Mouse (Mus musculus) liver, embryonic 16.5 days (tissue): ENCODE measurements around the gene 1700018F24Rik. TPM values are rescaled to one million over a fixed set of nuclear protein-coding genes. Genes with fewer than 3 reads are reported as not detected.
"Not testable (repeated sequence)": the region's sequence is repeated elsewhere in the genome, so short reads cannot be mapped to it uniquely, and the experiment has no call there.

ENCODE experiments used
- ATAC-seq: fragments of 200-750 bp; cut with Nextera tagmentation; 2 replicates; pipeline ENCODE4 v1.8.0; 2017; ENCODE audit warnings: low read depth, mild to moderate bottlenecking, moderate number of reproducible peaks, moderate library complexity
- H3K27ac ChIP-seq: fragments of 300-500 bp; sonication (generic); 2 replicates; pipeline ENCODE4 v1.5.1; 2014; ENCODE audit warnings: mild to moderate bottlenecking, low read length
- H3K27me3 ChIP-seq: fragments of 300-500 bp; sonication (generic); 2 replicates; pipeline ENCODE4 v1.6.1; 2014; ENCODE audit warnings: low read depth, low read length, mixed read lengths; ENCODE audit not compliant: control insufficient read depth, insufficient read depth
- H3K36me3 ChIP-seq: fragments of 300-500 bp; sonication (generic); 2 replicates; pipeline ENCODE4 v1.6.1; 2014; ENCODE audit warnings: mild to moderate bottlenecking; ENCODE audit not compliant: control insufficient read depth, insufficient read depth
- H3K4me1 ChIP-seq: fragments of 300-500 bp; sonication (generic); 2 replicates; pipeline ENCODE4 v1.6.1; 2014; ENCODE audit warnings: low read depth, low read length, mixed read lengths; ENCODE audit not compliant: control insufficient read depth
- H3K4me2 ChIP-seq: fragments of 300-500 bp; sonication (generic); 2 replicates; pipeline ENCODE4 v1.6.1; 2014; ENCODE audit warnings: low read depth, low read length, mixed read lengths
- H3K4me3 ChIP-seq: fragments of 300-500 bp; sonication (generic); 2 replicates; pipeline ENCODE4 v1.5.1; 2014; ENCODE audit warnings: low read depth, mild to moderate bottlenecking, low read length
- H3K9ac ChIP-seq: fragments of 300-500 bp; sonication (generic); 2 replicates; pipeline ENCODE4 v1.6.1; 2014; ENCODE audit warnings: low read depth, low read length
- H3K9me3 ChIP-seq: fragments of 300-500 bp; sonication (generic); replicated peaks from 2 replicates; pipeline ENCODE4 v1.6.1; 2016; ENCODE audit warnings: low read length; ENCODE audit not compliant: control insufficient read depth
- WGBS: fragments of 180-500 bp; shearing (Covaris S2); extraction: QIAGEN DNeasy Blood & Tissue Kit; methylation state at CpG from one replicate; pipeline ENCODE4 v1.1.7; 2014; ENCODE audit not compliant: insufficient replicate concordance; 5-methylcytosine and 5-hydroxymethylcytosine counted together
- polyA plus RNA-seq: library from polyadenylated mRNA; unstranded; fragments of >200 nt; fragmentation: Nextera tagmentation; extraction: Ambion mirVana; gene quantifications from 2 replicates; pipeline ENCODE4 v1.2.1, GENCODE M21; 2015

The 1700018F24Rik gene
- polyA plus RNA-seq, 1 experiment from 2014 or later = not detected

GRCm38 (mm10) chr5:145020712-145021111 is 22.1 kb upstream of the 1700018F24Rik start:
- H3K27me3 ChIP-seq, H3K4me3 ChIP-seq, H3K9ac ChIP-seq, H3K9me3 ChIP-seq, H3K27ac ChIP-seq, H3K4me1 ChIP-seq, H3K36me3 ChIP-seq, H3K4me2 ChIP-seq, ATAC-seq: not testable (repeated sequence)
- WGBS = 26% methylated on average over 1 of the region's 1 CpGs

DNA sequence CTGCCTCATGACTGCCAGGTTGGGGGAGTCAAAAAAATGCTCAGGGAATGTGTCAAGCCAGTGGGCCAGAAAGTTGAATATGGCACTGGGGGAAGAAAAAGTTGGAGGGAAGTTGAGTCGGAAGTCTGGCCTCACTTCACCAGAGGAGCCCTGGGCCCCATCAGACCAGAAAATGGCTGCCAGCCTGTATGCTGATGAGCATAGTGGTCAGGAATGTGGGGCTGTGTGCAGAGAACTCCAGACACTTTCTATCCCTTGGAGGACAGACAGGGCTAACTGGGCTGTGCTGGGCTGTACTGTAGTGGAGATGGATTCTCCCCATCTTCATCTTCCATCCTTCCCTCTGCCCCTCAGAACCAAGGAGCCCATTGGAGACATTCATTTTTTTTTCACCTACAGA is 12.3 kb upstream of the 1700018F24Rik start:
- not testable (repeated sequence) for ATAC-seq, H3K27me3 ChIP-seq, H3K27ac ChIP-seq, H3K36me3 ChIP-seq, H3K4me3 ChIP-seq, H3K9ac ChIP-seq, H3K9me3 ChIP-seq, H3K4me1 ChIP-seq, H3K4me2 ChIP-seq
- WGBS = 67% methylated on average over 1 of the region's 1 CpGs

DNA sequence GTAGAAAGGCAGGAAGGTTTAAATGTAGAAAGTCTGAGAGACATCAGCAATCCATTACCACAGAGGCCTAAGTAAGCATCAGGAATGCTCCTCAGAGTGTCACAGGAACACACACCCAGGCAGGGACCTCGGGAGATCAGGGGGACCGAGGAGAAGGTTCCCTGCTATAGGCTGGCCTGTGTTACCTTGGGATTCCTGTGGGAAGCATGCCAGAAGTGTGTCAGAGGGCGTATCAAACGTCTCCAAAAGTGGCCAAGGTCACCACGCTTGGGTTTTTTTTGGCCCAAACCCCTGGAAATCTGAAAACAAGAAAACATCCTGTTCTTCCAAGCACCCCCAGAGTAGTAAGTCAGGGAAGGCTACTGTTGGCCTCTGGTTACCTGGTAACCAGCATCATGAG is 10.4 kb upstream of the 1700018F24Rik start, which contains the start of gene Gm4871:
Gene Gm4871, minus strand, starts transcription at position 364 of the 400 bp plus-strand sequence.
- H3K9me3 ChIP-seq, H3K27me3 ChIP-seq, H3K4me1 ChIP-seq, H3K27ac ChIP-seq, H3K36me3 ChIP-seq, H3K4me3 ChIP-seq, H3K9ac ChIP-seq, H3K4me2 ChIP-seq, ATAC-seq: not testable (repeated sequence)
- 43% methylated on average over 5 of the region's 5 CpGs for WGBS

DNA sequence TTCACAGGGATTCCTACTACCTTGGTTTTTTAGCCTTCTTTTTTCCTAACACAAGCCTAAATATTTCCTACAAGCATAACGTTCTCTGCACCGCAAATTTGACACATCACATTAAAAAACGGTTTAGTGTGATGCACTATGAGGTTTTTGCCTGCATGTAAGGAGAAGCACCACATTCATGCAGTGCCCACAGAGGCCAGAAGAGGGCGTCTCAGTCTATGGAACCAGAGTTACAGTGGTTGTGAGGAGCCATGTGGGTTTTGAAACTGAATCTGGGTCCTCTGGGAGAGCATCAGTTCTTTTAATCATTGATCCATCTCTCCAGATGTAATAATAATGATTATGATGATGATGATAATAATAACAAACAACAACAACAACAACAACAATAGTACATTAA is 1.2 kb upstream of the 1700018F24Rik start:
- no peak for ATAC-seq
- no peaks in the 10 kb centered on the region for H3K36me3 ChIP-seq
- WGBS = 36% methylated on average over 4 of the region's 4 CpGs

DNA sequence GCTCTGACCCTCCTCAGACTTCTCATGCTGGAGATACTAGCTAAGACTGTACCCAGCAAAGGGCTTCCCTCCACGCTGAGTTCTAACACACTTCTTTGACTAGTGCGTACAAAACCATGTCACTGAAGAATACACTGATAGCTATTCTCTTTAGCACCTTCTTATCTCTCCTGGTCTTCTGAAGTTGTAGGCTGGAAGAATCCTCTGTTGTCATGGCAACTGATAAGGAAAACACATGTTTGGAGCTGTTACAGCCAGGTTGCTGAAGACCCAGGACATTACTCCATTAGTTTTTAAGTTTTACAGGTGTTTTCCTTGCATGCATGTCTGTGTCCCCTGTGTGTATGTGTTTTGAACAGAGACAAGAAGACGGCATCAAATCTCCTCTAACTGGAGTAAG is 11.4 kb downstream of the 1700018F24Rik start:
- not testable (repeated sequence) for H3K4me2 ChIP-seq, H3K4me3 ChIP-seq, H3K36me3 ChIP-seq, H3K9me3 ChIP-seq, ATAC-seq, H3K9ac ChIP-seq, H3K4me1 ChIP-seq, H3K27ac ChIP-seq, H3K27me3 ChIP-seq
- WGBS = 32% methylated on average over 3 of the region's 3 CpGs

More for the DNA sequence above, 1.2 kb upstream of the 1700018F24Rik start:
- H3K4me2 ChIP-seq = no peak overlapping the region
- no peaks in the 10 kb centered on the region for H3K9me3 ChIP-seq
- H3K27me3 ChIP-seq = no peaks in the 10 kb centered on the region
- H3K9ac ChIP-seq = no peak overlapping the region
- no peak overlapping the region for H3K27ac ChIP-seq
- no peaks in the 10 kb centered on the region for H3K4me1 ChIP-seq
- H3K4me3 ChIP-seq = no peak overlapping the region

DNA sequence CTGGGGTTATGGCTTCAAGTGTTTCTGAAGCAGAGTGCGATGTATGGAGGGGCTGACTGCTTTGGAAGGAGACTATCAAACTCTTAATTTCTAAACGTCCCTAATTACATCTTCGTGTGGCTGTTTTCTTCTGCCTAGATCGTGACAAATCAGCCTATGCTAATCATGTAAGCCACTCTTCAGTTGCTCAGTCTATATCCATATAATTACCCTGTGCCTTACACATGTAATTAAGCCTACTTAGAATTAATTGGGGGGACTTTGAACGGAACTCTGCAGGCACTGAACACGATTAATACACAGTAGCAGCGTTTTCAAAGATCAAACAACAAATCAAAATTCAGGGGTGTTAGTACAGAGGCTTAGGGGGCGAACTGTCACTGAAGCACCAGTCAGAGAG is 15.1 kb downstream of the 1700018F24Rik start:
- Histone ChIP-seq H3K4me1 (no peaks in the 10 kb centered on the region), H3K27ac (no peak overlapping the region), H3K9ac (no peak overlapping the region), H3K27me3 (no peaks in the 10 kb centered on the region), H3K36me3 (no peaks in the 10 kb centered on the region), H3K9me3 (no peaks in the 10 kb centered on the region), H3K4me3 (no peak overlapping the region), H3K4me2 (no peak overlapping the region)
- 63% methylated on average over 8 of the region's 8 CpGs for WGBS
- no peak for ATAC-seq

DNA sequence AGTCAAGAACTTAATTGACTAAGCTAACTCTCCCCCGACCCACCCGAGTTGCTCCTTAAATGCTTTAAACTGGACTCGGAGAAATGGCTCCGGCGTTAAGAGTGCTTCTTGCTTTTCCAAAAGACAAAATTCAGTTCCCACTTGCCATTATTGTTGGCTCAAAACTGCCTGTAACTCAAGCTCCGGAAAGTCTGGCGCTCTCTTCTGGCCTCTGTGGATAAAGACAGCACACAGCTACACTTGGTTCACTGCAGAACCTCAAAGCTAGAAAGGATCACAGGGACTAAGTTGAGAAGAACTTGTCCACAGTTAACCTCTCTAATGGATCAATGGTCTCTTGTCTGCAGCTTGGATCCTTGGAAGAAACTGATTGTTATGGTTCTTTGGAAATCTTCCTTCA is 15.9 kb downstream of the 1700018F24Rik start:
- Histone ChIP-seq H3K4me2 (no peak overlapping the region), H3K9ac (no peak overlapping the region), H3K9me3 (no peaks in the 10 kb centered on the region), H3K36me3 (no peaks in the 10 kb centered on the region), H3K27ac (no peak overlapping the region), H3K4me1 (no peaks in the 10 kb centered on the region), H3K27me3 (no peaks in the 10 kb centered on the region), H3K4me3 (no peak overlapping the region)
- no peak for ATAC-seq
- 73% methylated on average over 7 of the region's 7 CpGs for WGBS

DNA sequence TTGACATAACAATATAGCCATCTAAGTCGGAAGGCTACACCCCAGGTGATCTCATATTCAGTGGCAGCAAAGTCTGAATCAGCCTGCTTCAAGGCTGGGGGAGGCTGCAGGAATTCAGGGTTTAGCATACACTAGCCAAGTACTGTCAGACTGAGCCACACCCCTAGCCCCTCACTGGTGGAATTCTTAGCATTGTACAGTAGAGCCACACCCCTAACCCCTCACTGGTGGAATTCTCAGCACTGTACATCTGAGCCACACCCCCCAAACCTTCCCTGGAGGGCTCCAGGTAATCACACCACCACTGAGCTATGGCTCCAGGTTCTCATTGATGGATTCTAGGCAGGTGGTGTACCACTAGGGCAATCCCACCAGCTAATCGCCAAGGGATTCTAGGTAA is 16.7 kb downstream of the 1700018F24Rik start:
- no peak overlapping the region for H3K27ac ChIP-seq
- 65% methylated on average over 2 of the region's 2 CpGs for WGBS
- no peaks in the 10 kb centered on the region for H3K27me3 ChIP-seq
- no peak overlapping the region for H3K9ac ChIP-seq
- no peaks in the 10 kb centered on the region for H3K9me3 ChIP-seq
- no peaks in the 10 kb centered on the region for H3K36me3 ChIP-seq
- no peak overlapping the region for H3K4me2 ChIP-seq
- no peak overlapping the region for H3K4me3 ChIP-seq
- no peaks in the 10 kb centered on the region for H3K4me1 ChIP-seq
- ATAC-seq = no peak; the same call in 1 of the 2 replicates

GRCm38 (mm10) chr5:145064765-145065340 is 22.1 kb downstream of the 1700018F24Rik start:
- no peak for ATAC-seq

More at GRCm38 (mm10) chr5:145064765-145065340, 22.1 kb downstream of the 1700018F24Rik start:
- no peaks in the 10 kb centered on the region for H3K4me1 ChIP-seq
- WGBS = 75% methylated on average over 1 of the region's 1 CpGs
- no peak overlapping the region for H3K27ac ChIP-seq
- no peak overlapping the region for H3K4me2 ChIP-seq
- no peak overlapping the region for H3K4me3 ChIP-seq
- H3K36me3 ChIP-seq = no peaks in the 10 kb centered on the region
- H3K9ac ChIP-seq = no peak overlapping the region
- H3K9me3 ChIP-seq = no peaks in the 10 kb centered on the region
- no peaks in the 10 kb centered on the region for H3K27me3 ChIP-seq
